Mouse (Mus musculus) small intestine, adult 2 months (tissue): Measurements from ENCODE around the gene Evi2a.

Experiments
- CTCF ChIP-seq: fragments of 200-500 bp; IDR thresholded peaks from 2 replicates; pipeline ENCODE4 v1.5.1; 2012; ENCODE audit warnings: low read depth, mild to moderate bottlenecking, control low read depth, inconsistent platforms, low read length, moderate library complexity, mixed read lengths; ENCODE audit not compliant: insufficient replicate concordance, insufficient read length; ENCODE audit errors: extremely low read depth
- POLR2A ChIP-seq: fragments of 200-500 bp; IDR thresholded peaks from 2 replicates; pipeline ENCODE4 v1.6.1; 2012; ENCODE audit warnings: low read depth, mild to moderate bottlenecking, control low read depth, inconsistent platforms, low read length, moderate library complexity

GRCm38 (mm10) chr11:79523560-79524309, 6.7 kb downstream of the Evi2a start, which contains the start of gene Evi2b:
- TF ChIP-seq CTCF = no peak
- no peak for TF ChIP-seq POLR2A
